Mouse (Mus musculus) hindlimb bud, embryonic 11.5 days (tissue): Measurements from ENCODE around the gene Etfa.

Experiments used
- DNase-seq: peaks from one replicate; pipeline ENCODE4 v3.0.0-alpha.2; 2012; ENCODE audit warnings: low read depth, low spot score; ENCODE audit errors: extremely low spot score

Etfa gene

GRCm38 (mm10) chr9:55525716-55526115 is 13.7 kb upstream of the Etfa start:
- no peak for DNase-seq

GRCm38 (mm10) chr9:55511521-55511993 is 486 bp downstream of the Etfa start:
- no peak for DNase-seq

- no peak for DNase-seq
Observed at GRCm38 (mm10) chr9:55510651-55511235, 1.3 kb downstream of the Etfa start.

DNA sequence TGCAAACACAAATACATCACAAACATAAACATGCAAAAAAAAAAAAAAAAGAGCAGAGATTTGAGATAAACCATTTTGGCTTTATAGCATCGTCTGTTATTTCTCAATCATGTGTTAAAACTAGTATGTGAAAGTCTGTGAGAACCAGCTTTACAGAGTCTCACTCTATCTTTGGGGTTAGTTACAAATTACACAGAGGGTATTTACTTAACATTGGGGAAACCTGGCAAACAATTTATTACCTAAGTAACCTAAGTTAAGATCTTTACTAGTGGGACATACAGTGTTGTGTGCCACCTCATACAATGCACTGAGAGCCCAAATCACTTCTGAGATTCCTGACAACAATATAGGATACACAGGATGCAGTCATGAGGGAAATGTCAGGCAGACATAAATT is 2.3 kb downstream of the Etfa start:
- DNase-seq = no peak

- no peak for DNase-seq
Observed at GRCm38 (mm10) chr9:55508701-55509100, 3.3 kb downstream of the Etfa start.

- DNase-seq = no peak
Observed at GRCm38 (mm10) chr9:55507922-55508321, 4.1 kb downstream of the Etfa start.

DNA sequence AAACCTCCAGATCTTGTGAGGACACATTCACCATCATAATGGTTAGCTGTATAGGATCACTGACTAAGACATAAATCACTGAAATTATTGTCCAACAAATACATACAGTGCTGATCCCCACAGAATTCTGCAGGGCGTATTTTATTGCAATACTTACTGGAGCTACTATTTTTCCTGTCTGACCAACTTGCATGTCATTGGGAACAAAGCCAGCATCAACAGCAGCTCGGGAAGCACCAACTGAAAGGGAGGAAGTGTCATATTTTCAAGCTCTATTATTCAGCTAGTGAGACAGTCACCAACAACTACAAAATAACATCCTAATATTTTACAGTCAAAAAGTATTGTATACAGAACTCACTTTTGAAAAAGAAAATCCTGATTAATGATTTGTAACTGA is 29.9 kb downstream of the Etfa start:
- DNase-seq = no peak

DNA sequence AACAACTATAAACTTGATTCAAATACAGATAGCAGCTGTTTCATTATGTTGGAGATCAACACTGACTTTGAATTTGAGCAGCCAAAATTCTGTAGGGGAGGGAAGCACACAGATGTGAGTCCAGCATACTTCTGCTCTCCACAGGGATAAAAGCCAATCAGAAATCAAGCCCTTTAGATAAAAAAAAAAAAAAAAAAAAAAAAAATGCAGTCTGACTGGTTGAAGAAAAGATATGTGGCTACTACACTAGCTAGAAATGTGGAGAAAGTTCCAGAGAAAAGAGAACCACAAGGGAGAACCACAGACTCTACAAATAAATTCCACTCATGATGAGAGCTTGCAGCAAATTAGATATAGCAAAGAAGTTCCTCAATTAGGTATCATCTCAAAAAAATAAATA is 33.3 kb downstream of the Etfa start:
- DNase-seq = no peak

DNA sequence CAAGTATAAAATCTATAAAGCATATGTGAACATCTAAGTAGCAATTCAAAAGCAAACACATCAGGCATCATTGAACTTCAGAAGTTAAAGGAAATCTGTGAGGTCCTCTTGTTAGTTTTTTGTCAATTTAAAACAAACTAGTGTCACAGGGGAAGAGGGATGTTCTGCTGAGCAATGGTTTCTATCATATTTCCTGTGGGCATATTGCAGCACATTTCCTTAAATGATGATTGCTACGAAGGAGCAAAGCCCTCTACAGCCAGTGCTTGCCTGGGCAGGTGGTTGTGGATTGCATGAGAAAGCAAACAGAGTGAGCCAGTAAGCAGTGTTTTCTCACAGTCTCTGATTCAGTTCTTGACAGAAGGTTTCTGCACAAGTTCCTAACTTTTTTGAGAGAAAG is 36.0 kb downstream of the Etfa start:
- no peak for DNase-seq

DNA sequence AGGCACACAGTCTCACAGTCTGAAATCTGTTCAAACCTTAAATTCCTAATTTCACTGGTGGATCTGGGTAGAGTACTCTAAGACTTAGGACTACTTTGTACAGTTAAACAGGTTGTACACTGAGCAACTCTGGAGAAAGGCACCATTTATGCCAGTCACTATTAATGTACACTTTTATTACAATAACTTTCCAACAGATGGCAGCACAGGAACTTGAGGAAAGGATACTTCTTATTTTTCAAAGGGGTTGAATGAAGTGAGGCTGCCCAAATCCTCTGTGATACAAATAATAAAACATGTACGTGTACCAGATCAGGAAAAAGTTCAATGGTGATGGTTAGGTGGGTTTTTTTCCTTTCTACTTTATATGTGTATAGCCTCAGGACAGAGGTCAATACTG is 43.6 kb downstream of the Etfa start:
- no peak for DNase-seq

GRCm38 (mm10) chr9:55453366-55453765 is 58.7 kb downstream of the Etfa start:
- DNase-seq = no peak

DNA sequence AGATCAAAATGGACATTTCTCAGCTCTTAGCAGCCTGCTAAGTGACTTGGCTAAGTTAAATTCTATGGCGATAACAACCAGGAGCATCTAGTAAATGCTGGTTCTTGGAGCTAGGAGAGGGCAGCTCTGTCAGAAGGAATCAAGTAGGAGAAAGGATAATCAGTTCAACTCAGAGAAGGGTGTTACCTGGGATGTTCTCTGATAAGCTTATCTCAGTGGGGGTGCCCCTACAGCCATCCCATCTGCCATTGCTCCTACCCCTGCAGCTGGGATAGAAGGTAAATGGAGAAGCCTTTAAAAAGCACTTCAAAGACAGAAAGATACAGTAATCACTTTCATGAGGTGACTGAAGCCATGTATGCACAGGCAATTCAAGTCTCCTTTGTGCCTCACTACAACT is 59.1 kb downstream of the Etfa start:
- no peak for DNase-seq

DNA sequence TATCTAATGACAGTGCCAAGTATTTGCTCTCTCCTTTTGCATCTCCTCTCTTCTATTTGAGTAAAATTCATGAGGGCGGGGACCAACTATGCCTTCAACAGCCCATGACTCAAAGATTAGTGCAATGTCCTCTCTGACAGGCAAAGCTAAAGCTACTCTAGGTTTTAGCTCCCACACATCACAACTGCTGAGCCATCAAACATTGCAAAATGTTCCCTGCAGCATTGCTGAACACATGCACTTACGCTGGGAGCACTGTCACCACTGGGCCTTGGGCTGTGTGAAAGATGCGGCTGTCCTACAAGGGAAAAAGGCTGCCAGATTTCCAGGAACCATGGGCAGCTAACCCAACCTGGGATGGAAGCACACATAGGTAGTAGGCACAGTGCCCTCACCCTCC is 60.6 kb downstream of the Etfa start:
- no peak for DNase-seq

DNA sequence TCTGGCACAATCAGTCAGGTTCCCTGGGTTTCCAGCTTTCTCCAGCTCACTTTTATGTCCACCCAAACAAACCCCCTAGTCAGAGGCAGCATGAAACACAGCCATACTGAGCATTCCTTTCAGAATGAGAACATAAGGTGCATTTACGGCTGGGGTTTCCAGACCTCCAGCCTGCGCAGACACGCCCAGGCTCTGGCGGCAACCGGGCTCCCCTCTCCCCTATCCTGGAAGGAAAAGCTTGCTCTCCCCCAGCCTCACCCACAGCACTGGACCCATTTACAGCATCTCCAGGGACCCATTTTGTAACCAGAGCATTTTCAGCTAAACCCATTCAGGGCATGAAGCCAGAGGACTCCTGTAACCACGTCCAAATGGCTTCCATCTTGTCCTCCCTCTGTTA is 62.0 kb downstream of the Etfa start:
- DNase-seq = no peak

DNA sequence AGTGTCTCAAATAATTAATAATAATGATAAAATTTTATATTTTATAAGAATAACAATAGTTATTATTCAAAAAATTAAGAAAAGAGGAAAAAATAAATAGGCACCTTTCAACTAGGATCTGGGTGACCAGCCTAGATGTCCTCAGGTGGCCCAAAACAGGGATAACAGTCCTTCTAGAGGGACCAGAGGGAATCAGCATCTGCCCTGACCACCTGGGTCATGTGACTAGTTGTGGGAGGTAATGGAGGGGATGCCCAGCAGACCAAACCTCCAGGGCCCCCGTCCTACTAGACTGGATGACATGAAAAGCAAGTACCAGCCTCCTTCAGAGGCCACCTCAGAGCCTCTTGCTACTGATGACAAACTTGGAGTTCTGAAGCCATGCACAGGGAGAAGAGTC is 62.9 kb downstream of the Etfa start:
- DNase-seq = no peak

DNA sequence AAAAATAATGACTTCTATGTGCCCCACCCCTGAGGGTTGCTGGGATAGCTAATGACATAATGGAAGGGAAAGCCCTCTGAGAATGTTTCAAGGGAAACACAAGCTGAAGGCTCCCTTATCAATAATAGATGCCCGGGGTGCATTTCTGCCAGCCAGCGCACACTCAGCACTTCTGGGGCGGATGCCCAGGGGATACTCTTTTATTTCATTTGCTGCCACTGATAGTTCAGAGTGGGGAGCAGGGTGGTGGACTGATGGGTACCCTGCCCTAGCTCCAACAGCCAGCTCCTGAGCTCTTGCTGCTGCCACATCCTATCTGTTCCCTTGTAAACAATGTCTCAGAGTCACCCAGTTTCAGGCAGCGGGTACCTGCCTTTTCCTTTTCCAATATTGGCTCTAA is 64.5 kb downstream of the Etfa start:
- DNase-seq = no peak

DNA sequence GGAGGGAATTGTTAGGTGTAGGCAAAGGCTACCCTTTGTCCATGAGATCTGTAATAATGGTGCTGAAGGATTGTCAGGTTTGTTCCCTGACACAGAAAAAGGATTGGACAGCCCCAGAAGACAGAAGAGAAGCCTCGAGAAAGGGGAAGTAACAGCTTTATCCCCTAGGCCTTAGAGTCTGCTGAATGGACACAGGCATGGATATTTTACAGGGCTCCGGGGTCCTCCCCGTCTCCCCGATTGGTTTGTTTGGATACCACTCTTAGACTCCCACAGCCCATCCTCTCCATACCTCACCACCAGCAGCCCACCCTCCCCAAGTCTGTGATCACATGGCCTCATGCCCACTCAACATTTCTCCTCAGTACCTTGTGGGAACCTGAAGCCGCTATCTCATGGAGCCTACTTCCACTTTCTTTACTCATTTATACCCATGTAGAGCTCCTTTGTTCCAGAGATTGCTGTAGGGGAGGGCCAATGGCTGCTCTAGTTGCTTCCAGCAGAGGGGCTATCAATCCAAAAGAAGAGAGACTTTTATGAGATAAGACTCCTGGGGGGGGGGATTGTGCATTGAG is 72.8 kb downstream of the Etfa start:
- DNase-seq = no peak

- DNase-seq = no peak
Observed at GRCm38 (mm10) chr9:55438433-55438832, 73.6 kb downstream of the Etfa start.

DNA sequence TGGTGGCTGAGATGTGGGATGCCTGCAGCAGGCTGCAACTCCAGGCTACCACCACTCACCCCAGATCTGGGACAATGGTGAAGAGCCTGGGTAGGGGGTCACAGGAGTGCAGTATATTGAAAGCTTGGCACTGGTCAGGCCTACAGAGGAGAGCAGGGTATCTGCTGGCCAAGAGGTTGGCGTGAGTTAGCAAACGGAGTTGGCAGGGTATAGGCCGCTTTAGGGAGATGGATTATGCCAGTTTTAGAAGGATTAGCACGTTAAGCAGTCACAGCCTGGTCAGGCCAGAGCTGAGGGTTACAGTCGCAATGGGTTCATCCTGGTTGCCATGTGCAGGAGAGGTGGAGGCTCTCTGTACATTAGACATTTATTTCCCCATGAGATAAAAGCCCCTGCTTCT is 78.2 kb downstream of the Etfa start:
- DNase-seq = no peak

GRCm38 (mm10) chr9:55432306-55433289 is 79.4 kb downstream of the Etfa start:
- no peak for DNase-seq

DNA sequence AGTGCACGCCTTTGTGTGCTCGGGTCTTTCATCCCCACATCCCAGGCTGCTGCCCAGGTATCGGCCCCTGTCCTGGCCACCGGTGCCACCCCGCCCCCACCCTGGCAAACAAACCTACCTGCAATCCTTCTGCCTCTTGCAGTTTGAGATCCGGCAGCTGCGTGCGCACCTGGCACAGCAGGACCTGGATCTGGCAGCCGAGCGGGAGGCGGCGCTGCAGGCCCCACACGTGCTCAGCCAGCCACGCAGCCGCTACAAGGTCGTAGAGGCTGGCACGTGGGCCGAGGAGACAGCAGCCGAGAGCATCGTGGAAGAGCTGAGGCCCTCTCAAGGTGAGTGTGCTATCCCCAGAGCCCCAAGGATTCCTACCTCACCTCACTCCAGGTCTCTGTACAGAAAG is 81.9 kb downstream of the Etfa start:
- no peak for DNase-seq
